Comparison of ENCODE assay signal across 21 mouse cellular contexts in the genomic region with DNA sequence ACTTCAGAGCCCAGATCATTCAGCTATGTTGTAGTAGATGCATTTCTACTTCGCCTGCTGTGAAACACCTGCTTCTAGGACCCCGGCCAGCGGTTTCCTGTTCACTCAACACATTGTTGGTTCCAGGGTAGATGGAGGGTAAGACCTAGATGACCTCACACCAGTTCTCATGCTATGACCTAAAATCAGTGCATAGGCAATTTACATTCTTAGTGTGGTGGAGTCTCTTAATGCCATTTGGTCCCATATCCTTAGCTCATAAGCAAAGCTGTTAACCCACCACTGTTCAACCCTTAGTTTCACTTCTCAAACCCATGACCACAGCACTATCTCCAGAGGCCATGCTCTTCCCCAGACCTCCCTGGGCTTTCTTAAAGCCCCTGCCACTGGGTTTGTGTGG.
A peak's percentile ranks its signal among the peaks of the same experiment; 100 is the strongest.
DNase-seq lines count a peak whose midpoint lies in the region; ATAC-seq and TF ChIP-seq lines count a peak whose summit lies in the region.
"Had no signal": no experiment of that assay in that cellular context is flagged by ENCODE, and none has a peak within 500 bp of the region (broad histone marks: within the 10 kb centered on the region; RNA-seq: fewer than 3 reads in every experiment).

No protein-coding gene starts in this region.

- no peaks in the 10 kb centered on the region for H3K36me3 ChIP-seq in kidney, adult 2 months (ENCODE audit: control insufficient read depth, insufficient read depth, low read length)
- H3K36me3 ChIP-seq: embryonic facial prominence, embryonic 12.5 days; forebrain, embryonic 12.5 days; heart, embryonic 15.5 days; hindbrain, embryonic 15.5 days had no signal

- no peak for TF ChIP-seq POLR2A in kidney, adult 2 months (IDR thresholded peaks at IDR 0.05; ENCODE audit: low read depth, low read length)

- peak; percentile 95 for ATAC-seq in granulocyte monocyte progenitor cell, adult 5-6 weeks (replicated peaks; ENCODE audit: poor library complexity, severe bottlenecking)
- peak; percentile 23; the same call in 1 of the 2 replicates for ATAC-seq in neutrophil, adult 5-6 weeks (ENCODE audit: extremely low read depth, insufficient number of reproducible peaks, low FRiP score, poor library complexity, severe bottlenecking)
- ATAC-seq: CD4-positive, CD25-positive, alpha-beta regulatory T cell, adult 4 months; forebrain, embryonic 16.5 days; intestine, embryonic 16.5 days had no signal

- no peak overlapping the region for H3K4me3 ChIP-seq in kidney, adult 2 months (ENCODE audit: insufficient read depth, low read depth, low read length)
- H3K4me3 ChIP-seq: embryonic facial prominence, embryonic 12.5 days; forebrain, embryonic 12.5 days; heart, embryonic 15.5 days; hindbrain, embryonic 15.5 days had no signal

- WGBS in kidney, adult 2 months = 95% methylated on average over 3 of the region's 3 CpGs

- no peak overlapping the region for H3K27ac ChIP-seq in kidney, adult 2 months (ENCODE audit: insufficient read depth, low read depth, low read length)
- H3K27ac ChIP-seq: embryonic facial prominence, embryonic 12.5 days; forebrain, embryonic 12.5 days; heart, embryonic 15.5 days; hindbrain, embryonic 15.5 days had no signal

- no peaks in the 10 kb centered on the region for H3K27me3 ChIP-seq in kidney, adult 2 months (replicated peaks; ENCODE audit: control insufficient read depth, insufficient read depth, low read length)
- H3K27me3 ChIP-seq: embryonic facial prominence, embryonic 12.5 days; forebrain, embryonic 12.5 days; heart, embryonic 15.5 days; hindbrain, embryonic 15.5 days had no signal

- no peak for TF ChIP-seq CTCF in kidney, adult 2 months (conservative IDR thresholded peaks at IDR 0.05; ENCODE audit: insufficient read depth, insufficient read length, low read depth, low read length)

- peaks cover 3% of the 10 kb centered on the region; the same call in 1 of the 2 replicates for H3K4me1 ChIP-seq in kidney, adult 2 months (ENCODE audit: control insufficient read depth, insufficient read depth, low read length)
- H3K4me1 ChIP-seq: embryonic facial prominence, embryonic 12.5 days; forebrain, embryonic 12.5 days; hindbrain, embryonic 15.5 days had no signal

- DNase-seq in kidney, postnatal 10 days = peak; percentile 1
- DNase-seq in kidney, postnatal 4 days = no peak
- peak; percentile 28 to 35 for DNase-seq in B cell, adult 2 months
- no peak for DNase-seq in gastrocnemius, adult 8-10 months (ENCODE audit: low spot score in 2 of 2)
- DNase-seq in kidney, adult 2 months = no peak
- DNase-seq: adrenal gland, adult 2 months; adrenal gland, postnatal 25 days; cerebellum, adult 18-20 months; cerebellum, postnatal 14 days; gastrocnemius, postnatal 36 days; heart, adult 18-20 months; heart, postnatal 14 days had no signal

Comparison
In these comparisons a context has a peak if more than half of its experiments do, and no peak if none do; other contexts are left out.
1. DNase-seq: peak in kidney, postnatal 10 days (single experiment) and B cell, adult 2 months (2 of 2); none in kidney, postnatal 4 days (0 of 2), gastrocnemius, adult 8-10 months (0 of 2) and kidney, adult 2 months (single experiment).